Mouse (Mus musculus): ENCODE measurements at regions not wholly inside any gene's neighbourhood (a gene's known extent, or its start where the extent isn't known, plus 50 kb on each side); places are given as distances from the start of the nearest gene placed in this dataset.
A peak's percentile ranks its signal among the peaks of the same experiment; 100 is the strongest.

DNA sequence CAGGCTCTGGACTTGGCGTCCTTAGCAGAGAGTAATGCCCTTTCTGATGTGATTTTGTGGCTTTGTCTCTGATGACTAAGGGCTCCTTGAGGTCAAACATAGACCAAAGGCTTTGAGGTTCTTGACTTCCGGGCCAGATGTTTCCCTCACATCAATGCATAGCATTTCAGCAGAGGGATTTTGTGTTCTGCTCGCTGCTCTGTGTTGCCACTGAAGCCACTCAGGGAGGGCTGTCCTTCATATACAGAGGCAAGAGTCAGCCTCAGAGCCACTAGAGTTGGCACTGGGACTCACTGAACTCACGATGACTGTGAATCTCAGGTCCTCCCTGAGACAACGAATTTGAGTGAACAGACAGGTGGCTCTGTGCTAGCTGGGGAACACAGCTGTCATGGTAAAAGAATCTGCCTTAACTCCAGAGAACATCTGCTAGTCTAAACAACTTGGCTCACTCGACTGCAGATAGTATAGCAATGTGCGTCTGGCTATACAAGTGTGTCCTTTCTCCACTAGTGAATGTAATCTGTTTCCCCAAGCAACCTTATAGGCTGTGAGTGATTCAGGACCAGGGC is 74.3 kb downstream of the Gp2 start:
- DNase-seq: no peak

DNA sequence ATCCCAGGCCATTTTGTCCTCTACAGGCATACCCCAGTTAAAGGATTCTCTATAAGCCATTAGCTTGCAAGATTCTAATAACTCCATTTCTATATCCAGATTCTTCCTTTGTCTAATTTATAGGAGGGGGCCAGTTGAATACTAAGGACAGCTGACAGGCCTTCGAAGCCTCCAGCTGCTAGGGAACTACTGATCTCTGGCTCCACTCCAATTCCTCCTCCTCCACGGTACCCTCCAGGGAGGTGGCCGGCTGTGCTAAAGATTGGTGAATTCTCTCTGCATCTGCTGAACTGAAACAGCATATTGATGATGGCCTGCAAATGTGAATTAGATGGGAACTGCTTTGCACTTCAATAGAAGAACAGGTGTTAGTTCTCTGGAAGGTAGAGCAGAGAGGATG is 79.2 kb downstream of the Gp2 start:
- DNase-seq: peak; percentile 5

DNA sequence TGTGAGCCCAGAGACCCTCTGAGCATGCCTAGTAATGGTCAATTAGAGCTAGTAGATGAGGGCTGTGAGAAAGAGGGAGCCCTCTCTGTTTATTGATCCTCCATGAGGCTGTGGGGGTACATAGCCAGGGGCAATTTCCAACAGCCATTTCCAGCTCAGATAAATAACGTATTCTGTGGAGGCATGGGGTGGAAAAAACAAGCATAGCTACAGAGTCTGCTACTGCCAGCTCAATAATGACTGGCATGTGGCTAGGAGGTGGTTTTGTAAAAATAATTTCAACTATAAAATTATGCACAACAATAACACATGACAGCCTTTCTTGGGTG is 94.9 kb downstream of the Gp2 start:
- peak; percentile 3 for DNase-seq

DNA sequence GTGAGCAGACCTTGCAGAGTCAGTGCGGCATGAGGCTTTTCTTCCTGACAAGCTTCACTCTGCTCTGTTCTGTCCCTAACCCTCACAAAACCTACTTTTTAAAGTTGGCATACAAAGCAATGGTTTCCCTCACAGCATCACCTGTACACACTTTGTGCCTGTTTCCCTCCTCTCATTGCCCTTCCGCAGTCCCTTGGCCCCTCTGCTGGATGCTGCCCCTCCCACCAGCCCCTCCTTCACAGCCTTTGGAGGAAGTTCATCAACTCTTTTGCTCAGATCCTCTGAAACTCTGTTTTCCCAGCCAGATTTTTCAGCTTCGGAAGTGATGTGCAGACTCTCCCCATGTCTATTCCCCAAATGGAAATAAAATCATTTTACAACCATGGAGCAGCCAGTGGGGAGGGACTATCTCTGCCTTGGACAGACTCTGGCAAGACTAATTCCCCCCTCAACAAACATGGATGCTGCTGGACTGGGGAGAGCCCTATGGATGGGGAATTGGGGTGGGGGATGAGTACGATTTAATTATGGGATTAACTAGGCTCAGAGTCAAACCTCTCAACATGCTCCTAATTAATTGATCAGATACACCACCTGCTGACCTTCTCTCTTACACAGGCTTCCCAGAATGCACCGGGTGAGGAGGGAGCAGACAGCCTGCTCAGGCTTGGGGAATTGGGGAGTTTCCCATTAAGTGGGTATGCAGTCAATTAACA is 95.4 kb downstream of the Gp2 start:
- DNase-seq: no peak

DNA sequence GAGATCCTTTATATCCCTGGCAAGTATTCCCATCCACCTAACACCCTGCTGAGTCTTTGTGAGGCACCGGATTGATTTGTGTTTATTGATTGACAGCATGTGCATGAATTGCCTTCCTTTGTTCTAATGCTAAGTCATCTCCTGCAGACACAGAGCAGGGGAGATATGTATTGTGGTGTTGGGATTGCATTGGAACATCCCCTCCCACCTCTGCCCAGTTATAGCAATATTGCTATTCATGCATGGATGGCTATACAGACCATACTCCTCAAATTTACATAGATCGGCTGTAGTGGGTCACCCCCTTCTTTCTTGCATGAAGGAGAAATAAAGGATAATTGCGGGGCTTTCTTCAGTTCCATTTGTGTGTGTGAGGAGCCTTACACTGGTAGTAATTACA is 101.7 kb downstream of the Gp2 start:
- no peak for DNase-seq

DNA sequence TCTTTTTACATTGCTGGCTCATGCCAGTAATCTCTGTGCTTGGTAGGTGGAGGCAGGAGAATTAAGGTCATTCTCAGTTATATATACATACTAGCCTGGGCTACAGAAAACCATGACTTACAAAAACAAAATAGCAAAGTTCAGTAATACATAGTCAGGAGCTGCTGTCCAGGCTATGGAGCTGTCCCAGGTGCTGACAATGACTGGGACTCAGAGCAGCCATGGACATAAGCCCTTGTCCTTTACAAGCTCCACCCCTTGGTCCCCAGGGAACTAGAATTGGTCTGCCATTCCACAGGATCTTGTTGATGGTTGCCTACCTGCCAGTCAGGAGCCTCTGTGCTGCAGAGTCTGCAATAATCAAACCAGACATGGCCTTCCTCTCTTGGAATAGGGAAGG is 102.8 kb downstream of the Gp2 start:
- DNase-seq: no peak

DNA sequence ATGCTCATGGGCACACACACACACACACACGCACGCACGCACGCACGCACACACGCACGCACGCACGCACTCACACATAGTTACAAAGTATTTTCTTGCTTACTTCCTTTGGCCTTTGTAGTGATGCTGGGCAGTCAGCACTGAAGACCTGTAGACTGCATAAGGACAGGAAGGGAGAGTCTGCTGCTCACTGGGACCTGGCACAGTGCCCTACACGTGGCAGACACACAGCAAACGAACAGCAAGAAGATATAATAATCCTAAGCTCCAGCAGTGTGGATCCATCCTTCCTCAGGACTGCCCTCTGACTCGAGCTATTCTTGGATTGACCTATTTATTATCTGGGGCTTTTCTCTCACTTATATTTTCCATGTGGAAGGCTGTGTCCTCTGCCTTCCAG is 106.5 kb downstream of the Gp2 start:
- DNase-seq: no peak

DNA sequence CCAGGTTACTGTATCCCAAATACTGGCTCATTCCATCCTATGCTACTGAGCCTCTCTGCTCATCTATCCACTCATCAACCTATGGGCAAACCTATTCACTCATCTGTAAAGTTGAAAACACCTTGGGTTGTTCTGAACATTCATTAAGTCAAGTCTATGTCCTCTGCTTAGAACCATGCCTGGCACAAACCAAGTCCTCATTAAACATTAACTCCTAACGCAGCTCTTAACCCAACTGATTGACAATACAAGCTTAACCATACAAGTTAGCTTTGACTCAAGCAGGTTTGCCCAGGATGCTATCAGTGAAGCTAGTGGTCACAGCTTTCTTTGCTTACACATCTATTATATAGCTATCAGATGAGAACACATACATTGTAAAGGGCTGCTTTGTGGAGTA is 108.4 kb downstream of the Gp2 start:
- no peak for DNase-seq

DNA sequence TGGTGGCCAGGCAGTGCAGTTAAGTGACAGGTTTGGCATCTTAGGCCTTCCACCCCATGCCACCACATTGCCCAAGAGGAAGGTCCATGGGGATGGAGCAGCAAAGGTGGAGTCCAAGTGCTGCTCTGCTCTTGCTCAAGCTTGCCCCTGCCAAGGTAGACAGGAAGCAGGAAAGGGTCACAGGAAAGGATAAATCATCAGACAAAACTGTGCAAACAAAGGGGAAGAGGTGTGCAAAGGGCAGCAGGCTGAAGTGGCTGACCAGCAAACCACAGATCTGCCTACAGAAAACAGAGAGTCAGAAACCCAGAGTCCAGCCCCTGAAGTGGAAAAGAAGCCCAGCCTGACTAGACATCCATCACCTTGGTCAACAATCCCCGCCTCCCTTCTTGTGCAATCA is 115.7 kb downstream of the Gp2 start:
- no peak for DNase-seq

DNA sequence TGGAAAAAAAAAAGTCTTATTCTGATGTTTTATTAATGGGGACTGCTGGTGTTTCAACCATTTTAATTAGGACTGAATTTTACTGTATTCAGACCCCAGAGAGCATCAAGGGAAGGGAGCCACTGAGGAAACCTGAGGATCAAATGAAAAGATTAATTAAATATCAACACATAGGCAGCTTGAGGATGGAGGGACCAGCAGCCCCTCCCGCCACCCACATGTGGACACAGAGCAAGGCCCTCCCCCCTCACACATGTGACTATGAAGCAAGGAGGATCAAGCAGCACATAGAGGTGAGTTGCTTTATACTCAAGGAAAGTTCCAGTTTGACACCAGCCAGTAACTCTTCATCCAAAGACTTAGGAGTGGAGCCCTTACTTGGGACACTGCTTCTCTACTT is 126.0 kb downstream of the Gp2 start:
- DNase-seq: no peak

DNA sequence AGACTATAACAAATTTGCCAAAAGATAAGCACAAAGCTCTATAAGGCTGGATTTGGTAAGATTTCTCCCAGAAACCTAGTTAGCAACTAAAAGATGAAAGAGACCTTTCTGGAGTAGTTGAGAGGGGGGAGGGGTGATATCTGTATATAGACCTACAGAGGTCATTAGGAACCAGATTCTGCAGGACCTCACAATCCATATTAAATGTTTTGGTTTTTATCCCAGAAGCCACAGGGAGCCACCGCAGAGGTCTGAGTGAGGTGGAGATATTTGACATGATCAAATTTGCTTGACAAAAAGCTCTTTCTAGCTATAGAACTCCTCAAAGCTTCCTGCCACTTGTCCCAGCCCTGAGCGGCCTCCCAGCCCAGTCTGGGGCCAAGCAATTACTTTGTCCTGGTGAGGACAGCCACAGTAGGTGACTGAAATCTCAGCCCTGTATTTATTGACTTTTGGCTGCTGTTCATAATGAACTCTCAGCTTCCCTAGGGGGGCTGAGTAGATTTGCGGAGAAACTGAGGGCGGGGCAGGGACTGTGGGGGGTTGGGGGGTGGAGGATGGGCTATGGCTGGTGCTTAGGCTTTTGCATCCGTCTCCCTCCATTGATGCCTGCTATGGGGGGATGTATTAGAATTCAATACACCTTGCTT is 128.5 kb downstream of the Gp2 start:
- no peak for DNase-seq

DNA sequence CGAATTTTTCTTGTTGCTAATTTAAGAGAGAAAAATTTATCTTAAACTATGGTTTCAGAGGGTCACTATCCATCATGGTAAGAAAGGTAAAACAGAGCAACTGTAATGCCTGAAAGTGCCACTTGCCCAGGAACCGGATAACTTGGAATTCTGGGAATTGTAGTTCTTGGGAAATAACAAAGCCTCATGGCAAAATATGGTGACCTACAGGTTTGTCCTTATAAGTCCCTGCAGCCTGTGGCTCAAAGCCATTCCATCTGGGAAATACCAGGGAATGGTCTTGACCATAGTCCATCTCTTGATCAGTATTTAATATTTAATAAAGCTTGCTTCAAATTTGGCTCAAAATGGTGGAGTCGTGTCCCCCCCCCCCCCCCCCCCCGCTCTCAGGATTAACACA is 111.9 kb upstream of the Gpr139 start:
- DNase-seq: no peak

DNA sequence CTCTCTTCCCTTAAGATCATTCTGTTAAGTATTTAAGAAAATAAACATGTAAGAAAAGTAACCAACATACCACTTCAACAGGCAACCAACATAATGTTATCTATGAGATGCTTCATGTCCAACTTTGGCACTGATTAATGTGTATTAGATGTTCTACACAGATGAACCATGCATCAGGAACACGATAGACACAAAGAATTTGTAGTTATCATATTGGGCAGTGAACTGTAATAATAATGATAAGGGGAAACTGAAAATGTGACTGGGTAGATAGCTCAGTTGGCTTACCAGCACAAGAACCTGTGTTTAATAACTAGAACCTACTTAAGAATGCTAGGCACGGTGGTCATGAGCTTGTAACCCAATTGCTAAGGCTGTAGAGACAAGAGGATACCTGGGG is 107.0 kb upstream of the Gpr139 start:
- no peak for DNase-seq

DNA sequence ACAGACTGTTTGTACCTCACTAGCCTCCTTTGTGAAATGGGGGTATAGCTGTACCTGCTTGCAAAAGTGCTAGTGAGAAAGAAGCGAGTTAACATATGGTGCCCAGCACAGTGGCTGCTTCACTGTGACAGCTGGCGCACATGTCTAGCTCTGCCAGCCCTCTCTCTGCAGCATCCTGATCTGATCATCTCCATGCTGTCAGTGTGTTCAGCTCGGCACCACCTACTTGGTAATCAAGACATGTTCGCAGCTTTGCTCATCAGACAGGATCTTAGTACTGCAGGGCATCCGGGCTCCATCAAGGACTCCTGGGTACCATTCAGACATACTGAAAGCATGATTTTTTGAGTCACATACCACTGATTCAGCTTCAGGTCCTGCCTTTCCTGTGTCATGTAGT is 100.9 kb upstream of the Gpr139 start:
- DNase-seq: peak; percentile 75

DNA sequence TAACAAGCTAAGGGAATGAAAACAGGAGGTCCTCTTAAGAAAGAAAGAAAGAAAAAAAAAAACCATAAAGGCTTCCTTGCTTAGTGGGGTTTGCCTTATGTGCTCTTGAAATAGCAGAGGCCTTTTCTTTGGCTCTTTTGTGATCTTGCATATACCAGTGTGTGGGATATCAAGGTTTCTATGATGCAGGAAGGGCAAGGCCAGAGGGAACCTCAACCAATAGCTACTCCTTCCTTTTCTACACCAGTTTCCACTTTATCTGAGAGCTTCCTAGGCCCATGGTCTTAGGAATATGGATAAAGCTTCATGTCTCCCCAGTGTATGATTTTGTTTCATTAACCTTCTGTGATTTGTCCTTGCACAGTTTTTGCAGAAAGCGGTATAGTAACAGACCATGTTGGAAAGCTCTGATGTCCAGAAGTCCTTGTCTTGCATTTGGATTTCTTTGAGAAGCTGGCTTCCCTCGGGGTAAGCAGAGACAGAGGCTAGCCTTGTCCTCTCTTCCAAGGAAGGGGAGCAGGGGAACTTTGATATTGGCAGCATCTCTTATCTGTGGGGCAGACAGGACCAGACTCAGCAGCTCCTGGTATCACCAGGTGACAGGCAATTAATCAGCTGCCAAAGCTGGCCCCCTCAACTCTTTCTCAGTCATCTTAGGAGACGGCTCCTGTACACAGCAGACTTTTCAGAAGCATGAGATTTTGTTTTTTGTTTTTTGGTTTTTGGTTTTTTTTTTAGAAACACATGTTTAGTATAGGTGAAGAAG is 95.7 kb upstream of the Gpr139 start:
- DNase-seq: no peak

DNA sequence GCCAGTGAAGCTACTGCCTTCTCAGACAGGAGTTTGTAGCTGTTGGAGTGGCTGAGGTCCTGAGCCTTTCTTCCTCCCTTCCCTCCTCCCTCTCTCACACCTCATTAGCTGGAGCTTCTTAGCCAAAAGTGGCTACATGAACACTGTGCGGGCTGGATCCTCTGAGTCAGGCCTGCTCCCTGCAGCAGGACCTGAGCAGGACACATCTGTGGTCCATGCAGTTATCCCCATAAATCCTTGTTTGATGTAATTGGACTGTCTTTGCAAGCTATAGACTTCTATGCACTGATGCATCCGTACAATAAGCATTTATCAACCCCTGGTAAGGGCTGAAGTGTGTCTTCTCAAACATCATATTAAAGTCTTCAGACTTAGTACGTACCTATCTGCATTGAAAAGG is 88.2 kb upstream of the Gpr139 start:
- DNase-seq: no peak

DNA sequence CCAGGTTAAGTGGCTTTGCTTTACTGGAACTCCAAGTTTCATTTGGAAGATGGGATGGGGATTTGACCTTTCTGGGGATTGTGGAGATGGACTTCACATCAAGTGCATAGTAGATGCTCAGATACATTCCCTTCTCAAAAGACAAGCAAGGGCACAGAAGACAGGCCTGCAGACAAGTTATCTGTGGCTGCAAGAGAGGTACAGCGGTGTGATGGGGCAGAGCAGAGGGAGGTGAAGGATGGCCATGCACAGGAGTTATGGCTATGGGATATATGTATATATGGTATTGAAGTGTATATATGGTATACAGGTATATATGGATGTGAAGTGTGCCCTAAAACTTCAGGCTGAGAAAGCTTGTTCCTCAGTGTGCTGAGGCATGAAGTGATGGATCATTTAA is 87.0 kb upstream of the Gpr139 start:
- no peak for DNase-seq

DNA sequence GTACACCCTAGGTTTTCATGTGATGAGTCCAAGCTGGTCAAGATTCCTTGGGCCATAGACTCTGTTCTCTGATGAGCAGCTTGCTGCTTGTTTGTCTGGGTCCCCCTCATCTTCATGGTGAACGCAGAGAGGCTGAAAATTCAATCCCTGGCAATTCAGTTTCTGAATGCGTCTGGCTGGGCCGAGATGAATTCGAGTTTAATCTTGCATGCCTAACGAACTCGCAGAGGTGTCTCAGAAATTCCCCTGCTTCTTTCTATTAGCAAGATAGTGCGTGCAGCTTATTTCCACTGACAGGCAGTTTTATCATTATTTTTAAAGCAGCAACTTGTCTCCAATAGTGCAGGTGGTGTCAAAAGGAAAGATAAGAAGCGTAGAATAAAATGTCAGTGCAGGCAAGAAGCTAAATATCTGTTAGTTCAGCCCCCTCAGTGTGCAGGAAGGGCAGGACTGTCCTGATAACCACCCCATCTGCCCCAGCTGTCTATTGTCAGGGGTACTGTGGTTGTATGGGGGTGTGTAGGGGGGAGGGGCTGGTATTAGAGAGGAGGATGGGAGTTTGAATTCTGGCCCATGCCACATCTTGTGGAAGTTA is 86.5 kb upstream of the Gpr139 start:
- DNase-seq: no peak

DNA sequence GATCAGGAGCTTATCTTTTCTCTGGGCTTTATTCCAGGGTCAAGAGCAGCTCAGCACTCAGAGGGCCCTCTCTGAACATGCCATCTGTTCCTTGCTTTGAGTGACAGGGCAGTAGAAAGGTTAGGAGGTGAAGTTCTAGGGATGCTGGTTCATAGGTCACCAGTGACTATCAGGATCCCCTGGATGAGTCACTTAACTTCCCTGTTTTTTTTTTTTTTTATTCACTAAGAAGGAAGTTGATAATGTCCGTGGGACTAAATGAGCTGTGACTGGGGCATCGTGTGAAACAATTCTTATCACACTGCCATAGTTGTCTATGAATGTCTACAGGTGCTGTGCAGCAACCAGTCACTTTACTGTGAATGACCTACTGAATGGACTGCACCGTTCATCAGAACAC is 73.8 kb upstream of the Gpr139 start:
- no peak for DNase-seq

DNA sequence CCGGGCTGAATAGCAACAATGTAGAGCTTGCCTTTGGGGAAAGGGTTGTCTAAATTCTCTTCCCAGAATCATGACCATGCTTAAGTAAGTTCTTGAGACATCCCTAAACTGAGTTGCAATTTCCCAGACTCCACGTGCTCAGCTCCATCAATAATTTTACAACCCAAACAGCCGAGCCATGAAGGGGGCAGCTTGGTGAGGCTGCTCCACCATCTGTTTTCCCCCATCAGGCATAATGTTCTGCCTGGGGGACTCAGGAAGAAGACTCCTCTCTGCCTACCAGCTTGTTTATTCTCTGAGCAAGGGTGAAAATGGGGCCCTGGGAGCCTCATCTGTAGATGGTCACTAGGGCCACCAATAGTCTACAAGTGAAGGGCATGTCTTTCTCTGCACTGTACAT is 72.5 kb upstream of the Gpr139 start:
- DNase-seq: peak; percentile 38

DNA sequence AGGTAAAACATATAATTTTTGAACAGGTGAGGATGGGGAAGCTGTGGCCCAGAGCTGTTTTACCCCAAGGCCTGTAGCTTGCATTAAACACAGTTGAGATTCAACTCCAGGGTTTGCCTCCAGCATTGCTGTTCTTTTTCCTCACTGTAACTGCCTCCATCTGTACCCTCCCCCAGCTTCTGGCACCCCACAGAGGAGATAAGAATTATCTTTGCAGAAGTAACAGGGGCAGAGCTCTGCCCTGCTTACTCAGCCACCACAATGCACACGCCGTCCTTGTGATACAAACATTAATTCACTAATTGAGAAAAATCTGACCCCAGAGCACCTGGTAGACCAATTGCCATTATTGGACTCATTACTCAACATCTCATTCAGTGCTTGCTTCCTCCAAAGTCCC is 68.3 kb upstream of the Gpr139 start:
- DNase-seq: no peak

DNA sequence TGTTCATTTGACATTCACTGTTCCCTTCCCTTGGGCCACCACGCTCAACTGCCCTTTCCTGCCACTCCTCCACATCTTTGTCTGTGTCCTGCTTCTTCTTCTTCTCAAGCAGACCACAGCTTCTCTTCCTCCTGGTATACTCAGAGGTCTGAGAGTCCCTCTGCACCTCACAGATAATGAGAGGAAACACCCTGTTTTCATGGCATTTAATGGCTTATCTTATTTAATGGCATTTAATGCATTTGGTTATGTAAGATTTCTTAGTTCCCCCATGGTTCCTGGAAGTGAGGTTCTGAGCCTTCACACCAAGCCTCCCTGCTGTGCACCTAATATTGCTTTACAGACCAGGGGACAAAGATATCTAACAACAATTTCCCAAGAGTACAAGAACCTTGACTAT is 67.3 kb upstream of the Gpr139 start:
- DNase-seq: no peak

DNA sequence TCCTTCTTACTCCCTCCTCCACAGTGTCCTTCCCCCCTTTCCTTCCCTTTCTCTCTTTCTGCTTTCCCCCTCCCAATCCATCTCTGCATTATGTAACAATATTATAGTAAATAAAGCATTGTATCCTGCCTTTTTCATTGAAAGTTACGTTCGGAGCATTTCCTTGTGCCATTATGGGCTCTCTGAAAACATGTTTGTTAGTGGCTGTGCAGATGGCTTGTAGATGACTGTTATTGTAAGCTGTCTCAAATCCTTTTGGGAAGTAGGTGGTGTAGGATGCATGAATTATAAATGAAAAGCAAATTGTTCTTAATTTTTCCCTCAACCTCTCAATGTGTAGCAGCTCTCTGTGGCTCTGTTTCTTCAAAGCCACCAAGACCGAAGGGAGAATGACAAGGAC is 66.0 kb upstream of the Gpr139 start:
- peak; percentile 60 for DNase-seq

DNA sequence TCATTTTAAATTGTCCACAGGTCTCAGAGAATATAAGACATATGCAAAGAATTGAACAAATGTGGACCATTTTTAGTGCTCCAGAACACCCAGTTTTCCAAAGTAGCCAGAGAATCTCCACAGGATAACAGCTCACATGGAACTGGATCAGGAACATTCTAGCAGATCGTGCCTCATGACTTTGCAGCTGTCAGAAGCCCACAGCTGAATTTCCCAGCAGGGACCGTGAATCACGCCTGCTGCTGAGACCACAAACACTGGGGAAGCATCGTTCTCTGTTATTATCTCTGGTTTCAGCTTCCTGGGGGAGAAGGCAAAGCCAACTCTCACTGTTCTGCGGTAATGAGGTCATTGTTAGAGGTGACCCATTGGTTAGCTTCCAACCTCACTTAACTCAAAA is 60.4 kb upstream of the Gpr139 start:
- no peak for DNase-seq
